Mouse (Mus musculus) limb, embryonic 11.5 days (tissue): ENCODE results near the gene Atoh8. TPM values are rescaled to one million over a fixed set of nuclear protein-coding genes. Genes with fewer than 3 reads are reported as not detected.

Experiments
- ATAC-seq: fragments of 200-750 bp; cut with Nextera tagmentation; 2 replicates; pipeline ENCODE4 v1.8.0; 2017; ENCODE audit warnings: low read depth; ENCODE audit not compliant: insufficient number of reproducible peaks, low FRiP score, low TSS enrichment
- DNase-seq: peaks from one replicate; pipeline ENCODE4 v3.0.0-alpha.2; 2015; ENCODE audit warnings: low spot score
- H3K27ac ChIP-seq: fragments of 300-500 bp; sonication (generic); replicated peaks from 2 replicates; pipeline ENCODE4 v1.5.1; 2014; ENCODE audit warnings: low read depth, mild to moderate bottlenecking, low read length
- H3K27me3 ChIP-seq: fragments of 300-500 bp; sonication (generic); 2 replicates; pipeline ENCODE4 v1.6.1; 2014; ENCODE audit warnings: mild to moderate bottlenecking, low read length, mixed read lengths; ENCODE audit not compliant: control insufficient read depth, insufficient read depth
- H3K36me3 ChIP-seq: fragments of 300-500 bp; sonication (generic); 2 replicates; pipeline ENCODE4 v1.6.1; 2014; ENCODE audit warnings: mild to moderate bottlenecking, low read length, moderate library complexity, mixed read lengths; ENCODE audit not compliant: control insufficient read depth, insufficient read depth
- H3K4me1 ChIP-seq: fragments of 300-500 bp; sonication (generic); 2 replicates; pipeline ENCODE4 v1.6.1; 2014; ENCODE audit warnings: low read length, mixed read lengths; ENCODE audit not compliant: control insufficient read depth, insufficient read depth
- H3K4me2 ChIP-seq: fragments of 300-500 bp; sonication (generic); 2 replicates; pipeline ENCODE4 v1.6.1; 2014; ENCODE audit warnings: low read depth, mild to moderate bottlenecking, moderate library complexity; ENCODE audit not compliant: severe bottlenecking
- H3K4me3 ChIP-seq: fragments of 300-500 bp; sonication (generic); 2 replicates; pipeline ENCODE4 v1.5.1; 2014; ENCODE audit warnings: low read depth, low read length
- H3K9ac ChIP-seq: fragments of 300-500 bp; sonication (generic); 2 replicates; pipeline ENCODE4 v1.6.1; 2014; ENCODE audit warnings: mild to moderate bottlenecking, low read length
- H3K9me3 ChIP-seq: fragments of 300-500 bp; sonication (generic); 2 replicates; pipeline ENCODE4 v1.6.1; 2016; ENCODE audit warnings: low read length; ENCODE audit not compliant: control insufficient read depth
- WGBS: fragments of 180-500 bp; shearing (Covaris S2); extraction: QIAGEN DNeasy Blood & Tissue Kit; methylation state at CpG from one replicate; pipeline ENCODE4 v1.1.7; 2014; 5-methylcytosine and 5-hydroxymethylcytosine counted together
- polyA plus RNA-seq: library from polyadenylated mRNA; unstranded; fragments of >200 nt; fragmentation: Nextera tagmentation; extraction: Ambion mirVana; gene quantifications from 2 replicates; pipeline ENCODE4 v1.2.1, GENCODE M21; 2014

Gene Atoh8
- polyA plus RNA-seq, 1 experiment from 2014 or later: 22.9 TPM

- H3K4me1 ChIP-seq: peaks cover 25% of the 10 kb centered on the region
- no peaks in the 10 kb centered on the region for H3K9me3 ChIP-seq
- no peaks in the 10 kb centered on the region for H3K36me3 ChIP-seq
- H3K27ac ChIP-seq: no peak overlapping the region
- no peak overlapping the region for H3K4me3 ChIP-seq
- no peak overlapping the region for H3K4me2 ChIP-seq
- no peak overlapping the region for H3K9ac ChIP-seq
- H3K27me3 ChIP-seq: no peaks in the 10 kb centered on the region
- DNase-seq: no peak
- 53% methylated on average over 2 of the region's 2 CpGs for WGBS
- no peak for ATAC-seq
These were observed 4.7 kb upstream of the Atoh8 start for GRCm38 (mm10) chr6:72240042-72240441.

- H3K27ac ChIP-seq: no peak overlapping the region
- under 1% methylated on average over 5 of the region's 5 CpGs for WGBS
- H3K9ac ChIP-seq: no peak overlapping the region
- no peaks in the 10 kb centered on the region for H3K27me3 ChIP-seq
- DNase-seq (peak; percentile 95), ATAC-seq (no peak)
- peaks cover 31% of the 10 kb centered on the region for H3K4me1 ChIP-seq
- H3K4me2 ChIP-seq: no peak overlapping the region
- H3K4me3 ChIP-seq: no peak overlapping the region
- H3K9me3 ChIP-seq: no peaks in the 10 kb centered on the region
- no peaks in the 10 kb centered on the region for H3K36me3 ChIP-seq
These were observed 1.7 kb upstream of the Atoh8 start for GRCm38 (mm10) chr6:72237035-72237434.

- H3K9me3 ChIP-seq: no peaks in the 10 kb centered on the region
- H3K4me2 ChIP-seq: peak overlapping the region; percentile 98
- no peaks in the 10 kb centered on the region for H3K27me3 ChIP-seq
- peak overlapping the region; percentile 77 for H3K4me3 ChIP-seq
- H3K27ac ChIP-seq: peak overlapping the region; percentile 60
- WGBS: 22% methylated on average over 16 of the region's 16 CpGs
- ATAC-seq (no peak), DNase-seq (peak; percentile 38)
- H3K4me1 ChIP-seq: peaks cover 32% of the 10 kb centered on the region
- H3K36me3 ChIP-seq: no peaks in the 10 kb centered on the region
- peak overlapping the region; percentile 70 for H3K9ac ChIP-seq
These were observed 530 bp upstream of the Atoh8 start for GRCm38 (mm10) chr6:72235807-72236407.

- no peaks in the 10 kb centered on the region for H3K27me3 ChIP-seq
- ATAC-seq: peak; percentile 11; the same call in 1 of the 2 replicates
- no peaks in the 10 kb centered on the region for H3K36me3 ChIP-seq
- no peaks in the 10 kb centered on the region for H3K9me3 ChIP-seq
- peak overlapping the region; percentile 70 for H3K9ac ChIP-seq
- DNase-seq: peak; percentile 81
- peak overlapping the region; percentile 77 for H3K4me3 ChIP-seq
- peak overlapping the region; percentile 98 for H3K4me2 ChIP-seq
- peak overlapping the region; percentile 60 for H3K27ac ChIP-seq
- peaks cover 38% of the 10 kb centered on the region for H3K4me1 ChIP-seq
- WGBS: under 1% methylated on average over 79 of the region's 79 CpGs
These were observed 842 bp downstream of the Atoh8 start for GRCm38 (mm10) chr6:72234372-72235097.

- Histone ChIP-seq H3K27ac (no peak overlapping the region), H3K27me3 (no peaks in the 10 kb centered on the region), H3K9me3 (no peaks in the 10 kb centered on the region), H3K9ac (peak overlapping the region; percentile 70; the same call in 1 of the 2 replicates), H3K4me2 (peak overlapping the region; percentile 98), H3K4me3 (peak overlapping the region; percentile 77), H3K4me1 (peaks cover 41% of the 10 kb centered on the region), H3K36me3 (no peaks in the 10 kb centered on the region)
- DNase-seq: no peak
- ATAC-seq: 0 out of 2 replicates have a peak, but pooled peaks have one; percentile 8
- WGBS: 0% methylated on average over 12 of the region's 13 CpGs
These were observed 1.4 kb downstream of the Atoh8 start for GRCm38 (mm10) chr6:72233950-72234349.

- Histone ChIP-seq H3K27me3 (no peaks in the 10 kb centered on the region), H3K9ac (no peak overlapping the region), H3K27ac (no peak overlapping the region), H3K4me1 (peaks cover 45% of the 10 kb centered on the region), H3K36me3 (no peaks in the 10 kb centered on the region), H3K4me3 (peak overlapping the region; percentile 77), H3K4me2 (peak overlapping the region; percentile 98), H3K9me3 (no peaks in the 10 kb centered on the region)
- WGBS: 48% methylated on average over 5 of the region's 5 CpGs
- DNase-seq: no peak
- no peak for ATAC-seq
These were observed 2.5 kb downstream of the Atoh8 start for GRCm38 (mm10) chr6:72232870-72233269.

GRCm38 (mm10) chr6:72232411-72232810 is 3.0 kb downstream of the Atoh8 start:
- no peaks in the 10 kb centered on the region for H3K9me3 ChIP-seq
- DNase-seq (no peak), ATAC-seq (no peak)
- WGBS: 92% methylated on average over 14 of the region's 14 CpGs
- no peak overlapping the region for H3K9ac ChIP-seq
- no peak overlapping the region for H3K4me3 ChIP-seq
- no peak overlapping the region for H3K27ac ChIP-seq
- peaks cover 45% of the 10 kb centered on the region for H3K4me1 ChIP-seq
- H3K4me2 ChIP-seq: peak overlapping the region; percentile 98; the same call in 1 of the 2 replicates
- H3K36me3 ChIP-seq: no peaks in the 10 kb centered on the region
- H3K27me3 ChIP-seq: no peaks in the 10 kb centered on the region

GRCm38 (mm10) chr6:72230875-72231274 is 4.5 kb downstream of the Atoh8 start:
- WGBS: 21% methylated on average over 5 of the region's 5 CpGs
- Histone ChIP-seq H3K9me3 (no peaks in the 10 kb centered on the region), H3K9ac (no peak overlapping the region), H3K36me3 (no peaks in the 10 kb centered on the region), H3K27me3 (no peaks in the 10 kb centered on the region), H3K4me3 (peak overlapping the region; percentile 1; the same call in 1 of the 2 replicates), H3K27ac (no peak overlapping the region), H3K4me2 (peak overlapping the region; percentile 24), H3K4me1 (peaks cover 36% of the 10 kb centered on the region)
- DNase-seq: peak; percentile 70
- ATAC-seq: 0 out of 2 replicates have a peak, but pooled peaks have one; percentile 15
